Comparison of ENCODE assay signal across 8 mouse cellular contexts in the genomic region with DNA sequence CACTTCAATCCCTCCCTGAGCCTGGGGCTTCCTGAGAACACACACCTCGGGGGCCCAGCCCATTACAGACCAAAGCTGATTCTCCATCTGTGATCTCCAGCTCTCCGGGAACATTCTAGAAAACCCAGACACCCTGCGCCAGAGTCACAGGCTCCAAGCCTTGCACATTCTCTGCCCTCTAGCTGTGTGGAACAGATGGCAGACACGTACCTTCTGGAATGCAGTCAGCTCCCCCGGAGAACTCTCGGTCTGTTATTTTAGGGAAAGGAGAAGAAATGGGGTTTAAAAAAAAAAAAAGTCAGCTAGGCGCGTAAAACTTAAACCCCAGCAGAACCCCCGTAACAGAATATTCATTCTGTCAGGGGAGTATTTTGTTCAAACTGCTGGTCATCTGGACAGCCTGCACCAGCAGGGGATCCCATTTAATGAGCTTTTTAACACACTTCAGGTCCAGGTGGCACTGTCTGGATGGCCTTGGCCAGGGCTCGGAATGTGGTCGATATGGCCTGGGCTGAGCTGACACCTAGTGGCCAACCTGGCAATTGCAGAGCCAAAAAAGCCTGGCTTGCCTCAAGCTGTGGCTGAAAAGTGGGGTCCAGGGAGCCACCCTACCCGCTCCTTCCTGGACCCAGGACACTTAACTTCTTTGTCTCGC.
DNase-seq lines count a peak whose midpoint lies in the region; ATAC-seq lines count a peak whose summit lies in the region.

No protein-coding gene starts in this region.

- ATAC-seq in megakaryocyte, adult 5-6 weeks (ENCODE audit: poor library complexity, severe bottlenecking): peak; percentile 82

- DNase-seq in adipocyte (ENCODE audit: low spot score): peak; percentile 68
- peak; percentile 96 to 97 for DNase-seq in cerebellum, postnatal 14 days
- peak; percentile 74 to 75 for DNase-seq in frontal cortex, postnatal 25 days (ENCODE audit: low spot score in 2 of 2)
- peak; percentile 83 for DNase-seq in hindlimb bud, embryonic 11.5 days (ENCODE audit: extremely low spot score, low read depth, low spot score)
- peak; percentile 78 to 84 for DNase-seq in left cerebral cortex, adult 18-20 months (ENCODE audit: low spot score in 2 of 2)
- DNase-seq in right cerebral cortex, postnatal 10 days (ENCODE audit: low spot score in 2 of 2): peak; percentile 78 to 84
- DNase-seq in yolk sac, embryonic 10.5 days (ENCODE audit: low spot score): peak; percentile 57

Comparison
In these comparisons a context has a peak if more than half of its experiments do, and no peak if none do; other contexts are left out.
1. Peak in every context shown above with its lines: DNase-seq and ATAC-seq.